Mouse (Mus musculus): ENCODE data around the gene Pias1. TPM values are rescaled to one million over a fixed set of nuclear protein-coding genes. Genes with fewer than 3 reads are reported as not detected.

Pias1 gene
- total RNA-seq, 2 experiments from 2014 or later, result 64.2 to 67.1 TPM

Other genes with a start within 250 kb of the Pias1 start
- gene Fem1b, start 176.0 kb downstream of the Pias1 start, total RNA-seq (2015; ENCODE audit: low replicate concordance), result 9.7 and 24.7 TPM in 2 replicates
- 24.1 and 25.0 TPM in 2 replicates for gene Fem1b, start 176.0 kb downstream of the Pias1 start, total RNA-seq (2017; ENCODE audit: low replicate concordance)
- 18.9 and 29.6 TPM in 2 replicates for gene Cln6, start 149.1 kb downstream of the Pias1 start, total RNA-seq (2015; ENCODE audit: low replicate concordance)
- gene Cln6, start 149.1 kb downstream of the Pias1 start, total RNA-seq (2017; ENCODE audit: low replicate concordance), result 5.3 and 7.2 TPM in 2 replicates
- not detected in 2 replicates for gene Calml4, start 129.8 kb downstream of the Pias1 start, total RNA-seq (2015; ENCODE audit: low replicate concordance)
- not detected in 2 replicates for gene Calml4, start 129.8 kb downstream of the Pias1 start, total RNA-seq (2017; ENCODE audit: low replicate concordance)
- not detected in 2 replicates for gene Skor1, start 161.0 kb upstream of the Pias1 start, total RNA-seq (2015; ENCODE audit: low replicate concordance)
- gene Skor1, start 161.0 kb upstream of the Pias1 start, total RNA-seq (2017; ENCODE audit: low replicate concordance), result not detected in 2 replicates

All from erythroid progenitor cell, adult 5-6 weeks (primary cell).